Mouse (Mus musculus): ENCODE data around the gene Evc2. TPM values are rescaled to one million over a fixed set of nuclear protein-coding genes. Genes with fewer than 3 reads are reported as not detected.

Gene Evc2
- polyA plus RNA-seq, 1 experiment from 2014 or later, result 1.8 TPM

DNA sequence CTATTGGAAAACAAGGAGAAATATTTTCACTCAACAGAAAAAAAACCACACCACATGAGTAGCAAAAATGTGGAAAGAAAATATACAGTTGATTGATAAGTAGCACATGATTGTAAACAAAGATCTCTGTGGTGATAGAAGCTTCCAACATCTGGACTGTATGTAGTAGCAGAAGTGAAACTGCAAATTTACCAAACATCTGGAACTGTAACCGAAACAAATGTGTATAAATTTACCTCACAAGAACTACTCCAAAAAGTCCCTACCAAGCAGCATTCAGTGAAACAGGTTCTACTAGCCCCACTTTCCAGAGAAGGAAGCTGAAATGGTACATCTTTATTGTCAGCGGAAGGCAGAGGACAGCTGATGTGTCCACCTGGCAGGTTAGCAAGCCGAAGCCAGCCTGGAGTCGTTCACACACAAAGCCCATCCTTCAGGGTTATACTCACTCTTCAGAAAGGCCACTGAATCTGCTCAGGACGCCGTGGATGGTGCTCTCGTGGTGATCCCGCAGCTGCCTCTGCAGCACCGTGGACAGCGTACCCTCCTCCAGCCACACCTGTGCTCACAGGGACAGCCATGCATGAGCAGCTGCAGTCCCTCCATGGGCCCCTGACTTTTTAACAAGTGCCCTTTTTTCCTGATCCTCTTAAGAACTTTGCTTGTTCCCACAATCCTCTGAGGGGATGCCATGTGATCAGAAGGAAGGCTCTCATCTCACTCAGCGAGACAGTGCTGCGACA, 25.1 kb upstream of the Evc2 start:
- 84% methylated on average over 12 of the region's 12 CpGs for WGBS
- Histone ChIP-seq H3K36me3 (ENCODE audit: control insufficient read depth, insufficient read depth) (no peaks in the 10 kb centered on the region; the same call in 1 of the 2 replicates), H3K4me1 (replicated peaks; ENCODE audit: control insufficient read depth, insufficient read depth, low read length) (no peaks in the 10 kb centered on the region), H3K9ac (ENCODE audit: low read depth, low read length) (no peak overlapping the region), H3K9me3 (ENCODE audit: control insufficient read depth) (no peaks in the 10 kb centered on the region), H3K4me3 (ENCODE audit: low read depth, low read length) (no peak overlapping the region), H3K4me2 (replicated peaks; ENCODE audit: low read depth) (no peak overlapping the region), H3K27me3 (replicated peaks; ENCODE audit: control insufficient read depth, insufficient read depth, low read length) (no peaks in the 10 kb centered on the region), H3K27ac (ENCODE audit: low read depth, low read length) (no peak overlapping the region)
- ATAC-seq, result no peak
- no peak for TF ChIP-seq CTCF (IDR thresholded peaks at IDR 0.05; ENCODE audit: low read depth)

DNA sequence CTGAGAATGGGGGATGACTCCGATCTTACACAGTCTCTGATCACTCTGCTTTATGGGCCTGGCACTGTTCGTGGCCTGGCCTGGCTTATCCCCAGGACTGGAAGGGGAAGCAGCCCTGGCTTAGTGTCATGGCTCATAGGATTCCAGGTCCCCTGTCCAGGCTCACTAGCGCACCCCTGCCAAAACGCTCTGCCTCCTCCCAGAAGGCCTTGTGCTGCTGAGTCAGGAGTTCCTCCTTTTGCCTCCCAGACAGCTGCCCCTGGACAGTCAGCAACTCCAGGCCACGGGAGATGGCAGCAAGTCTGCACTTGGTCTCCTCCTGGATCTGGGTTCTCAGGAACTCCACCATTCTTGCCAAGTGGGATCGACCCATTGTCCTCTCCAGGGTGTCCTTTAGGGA, 19.6 kb upstream of the Evc2 start:
- Histone ChIP-seq H3K4me3 (ENCODE audit: low read depth, low read length) (no peak overlapping the region), H3K9ac (ENCODE audit: low read depth, low read length) (no peak overlapping the region), H3K4me1 (replicated peaks; ENCODE audit: control insufficient read depth, insufficient read depth, low read length) (no peaks in the 10 kb centered on the region), H3K27me3 (replicated peaks; ENCODE audit: control insufficient read depth, insufficient read depth, low read length) (no peaks in the 10 kb centered on the region), H3K36me3 (ENCODE audit: control insufficient read depth, insufficient read depth) (no peaks in the 10 kb centered on the region; the same call in 1 of the 2 replicates), H3K4me2 (replicated peaks; ENCODE audit: low read depth) (no peak overlapping the region), H3K9me3 (ENCODE audit: control insufficient read depth) (no peaks in the 10 kb centered on the region), H3K27ac (ENCODE audit: low read depth, low read length) (no peak overlapping the region)
- 80% methylated on average over 6 of the region's 6 CpGs for WGBS
- no peak for TF ChIP-seq CTCF (IDR thresholded peaks at IDR 0.05; ENCODE audit: low read depth)
- no peak for ATAC-seq

DNA sequence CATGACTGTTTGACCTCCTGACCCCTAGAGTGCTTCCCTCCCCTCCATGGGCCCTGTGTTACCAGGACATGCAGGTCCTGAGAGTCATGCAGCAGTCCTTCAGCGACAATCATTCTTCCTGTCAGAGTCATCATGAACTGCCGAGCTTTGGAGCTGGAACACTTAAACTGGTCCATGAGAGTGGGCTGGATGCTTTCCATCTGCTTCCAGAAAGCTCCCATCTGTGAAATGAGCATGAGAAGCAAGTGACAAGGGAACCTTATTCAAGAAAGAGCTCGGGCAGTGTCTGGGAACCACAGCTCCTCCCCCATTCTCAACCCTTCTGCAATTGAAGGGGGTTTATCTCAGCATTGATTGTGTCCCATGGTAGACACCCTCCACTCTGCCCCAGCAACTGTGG, 18.1 kb upstream of the Evc2 start:
- no peak for ATAC-seq
- H3K4me1 ChIP-seq (replicated peaks; ENCODE audit: control insufficient read depth, insufficient read depth, low read length), result no peaks in the 10 kb centered on the region
- H3K36me3 ChIP-seq (ENCODE audit: control insufficient read depth, insufficient read depth), result no peaks in the 10 kb centered on the region
- H3K4me3 ChIP-seq (ENCODE audit: low read depth, low read length), result no peak overlapping the region
- 61% methylated on average over 3 of the region's 3 CpGs for WGBS
- H3K9ac ChIP-seq (ENCODE audit: low read depth, low read length), result no peak overlapping the region
- H3K9me3 ChIP-seq (ENCODE audit: control insufficient read depth), result no peaks in the 10 kb centered on the region
- H3K4me2 ChIP-seq (replicated peaks; ENCODE audit: low read depth), result no peak overlapping the region
- no peak overlapping the region for H3K27ac ChIP-seq (ENCODE audit: low read depth, low read length)
- no peak for TF ChIP-seq CTCF (IDR thresholded peaks at IDR 0.05; ENCODE audit: low read depth)
- no peaks in the 10 kb centered on the region for H3K27me3 ChIP-seq (replicated peaks; ENCODE audit: control insufficient read depth, insufficient read depth, low read length)

DNA sequence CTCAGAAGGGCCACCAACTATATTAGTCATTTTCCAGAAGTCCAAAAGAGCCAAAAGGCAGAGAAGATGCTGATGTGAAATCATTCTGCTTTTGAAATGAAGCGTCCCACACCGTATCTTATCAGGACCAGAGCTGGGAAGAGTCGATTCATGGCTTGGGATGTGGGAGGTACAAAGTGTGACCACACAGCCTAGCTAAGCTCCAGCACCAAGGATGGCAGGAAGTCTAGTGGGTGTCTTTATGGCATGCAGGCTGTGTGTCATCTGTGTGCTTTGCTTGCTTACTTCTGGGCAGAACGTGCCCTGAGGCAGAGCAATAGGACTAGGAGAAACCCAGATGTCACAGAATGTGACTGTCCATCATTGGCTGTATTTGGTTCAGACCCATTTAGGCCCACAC, 17.5 kb upstream of the Evc2 start:
- no peak for ATAC-seq
- Histone ChIP-seq H3K4me3 (ENCODE audit: low read depth, low read length) (no peak overlapping the region), H3K4me2 (replicated peaks; ENCODE audit: low read depth) (no peak overlapping the region), H3K4me1 (replicated peaks; ENCODE audit: control insufficient read depth, insufficient read depth, low read length) (no peaks in the 10 kb centered on the region), H3K36me3 (ENCODE audit: control insufficient read depth, insufficient read depth) (no peaks in the 10 kb centered on the region), H3K9me3 (ENCODE audit: control insufficient read depth) (no peaks in the 10 kb centered on the region), H3K27ac (ENCODE audit: low read depth, low read length) (no peak overlapping the region), H3K9ac (ENCODE audit: low read depth, low read length) (no peak overlapping the region), H3K27me3 (replicated peaks; ENCODE audit: control insufficient read depth, insufficient read depth, low read length) (no peaks in the 10 kb centered on the region)
- TF ChIP-seq CTCF (IDR thresholded peaks at IDR 0.05; ENCODE audit: low read depth), result no peak
- 85% methylated on average over 4 of the region's 4 CpGs for WGBS

DNA sequence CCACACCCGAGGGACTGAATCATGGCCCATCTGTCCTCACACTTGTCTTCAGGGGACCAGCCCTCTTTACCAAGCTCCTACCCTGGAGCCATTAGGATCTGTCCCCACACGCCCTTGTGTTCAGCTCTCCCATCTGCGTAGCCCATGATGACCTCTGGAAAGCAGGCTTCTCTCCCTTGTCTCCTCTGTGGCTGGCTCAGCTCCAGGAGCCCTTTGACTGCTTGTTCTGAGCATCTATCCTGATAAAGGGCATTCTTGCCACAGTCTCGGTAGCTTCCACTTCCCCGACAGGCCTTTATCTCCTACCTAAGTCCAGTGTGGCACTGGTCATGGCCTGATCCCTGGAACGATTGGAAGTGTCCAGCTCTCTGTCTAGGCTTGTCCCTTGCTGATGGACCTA, 11.6 kb upstream of the Evc2 start:
- WGBS, result 85% methylated on average over 6 of the region's 6 CpGs
- H3K9me3 ChIP-seq (ENCODE audit: control insufficient read depth), result no peaks in the 10 kb centered on the region
- no peak overlapping the region for H3K4me3 ChIP-seq (ENCODE audit: low read depth, low read length)
- H3K9ac ChIP-seq (ENCODE audit: low read depth, low read length), result no peak overlapping the region
- TF ChIP-seq CTCF (IDR thresholded peaks at IDR 0.05; ENCODE audit: low read depth), result no peak
- H3K27me3 ChIP-seq (replicated peaks; ENCODE audit: control insufficient read depth, insufficient read depth, low read length), result no peaks in the 10 kb centered on the region
- H3K4me2 ChIP-seq (replicated peaks; ENCODE audit: low read depth), result no peak overlapping the region
- ATAC-seq, result no peak
- no peaks in the 10 kb centered on the region for H3K4me1 ChIP-seq (replicated peaks; ENCODE audit: control insufficient read depth, insufficient read depth, low read length)
- no peaks in the 10 kb centered on the region for H3K36me3 ChIP-seq (ENCODE audit: control insufficient read depth, insufficient read depth)
- H3K27ac ChIP-seq (ENCODE audit: low read depth, low read length), result no peak overlapping the region

DNA sequence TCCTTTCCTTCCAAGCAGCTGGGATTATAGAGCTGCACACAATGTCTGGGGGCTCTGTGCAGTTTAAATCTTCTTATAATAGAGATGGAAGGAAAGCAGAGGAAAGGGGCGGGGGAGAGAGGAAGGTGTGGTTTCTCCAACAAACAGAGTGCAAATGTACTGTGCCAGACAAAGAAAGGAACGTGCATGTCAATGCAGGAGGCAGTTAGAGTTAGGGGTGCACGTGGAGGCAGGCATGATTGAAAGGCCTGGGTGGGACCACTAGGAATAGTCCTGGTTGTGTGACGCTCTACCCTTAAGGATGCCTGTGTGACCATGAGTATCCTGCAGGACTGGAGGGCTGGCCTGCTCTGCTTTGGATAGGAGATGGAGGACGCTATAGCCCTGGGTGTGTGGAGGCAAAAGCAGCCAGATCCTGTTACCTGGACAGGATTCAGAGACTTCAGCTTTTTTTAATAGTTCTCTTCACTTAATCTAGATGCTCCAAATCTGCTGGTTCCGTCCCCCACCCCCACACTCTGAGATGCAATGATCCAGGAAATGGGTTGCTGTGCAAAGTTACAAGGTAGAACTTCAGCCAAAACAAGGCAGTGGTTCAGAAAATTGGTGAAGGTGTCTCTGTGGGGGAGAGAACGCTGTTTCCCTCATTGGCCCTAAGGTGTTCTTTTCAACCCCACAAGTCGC, 7.7 kb upstream of the Evc2 start:
- H3K27me3 ChIP-seq (replicated peaks; ENCODE audit: control insufficient read depth, insufficient read depth, low read length), result 0 out of 2 replicates have a peak, but pooled peaks cover 2% of the 10 kb centered on the region
- H3K27ac ChIP-seq (ENCODE audit: low read depth, low read length), result no peak overlapping the region
- ATAC-seq, result no peak
- H3K9me3 ChIP-seq (ENCODE audit: control insufficient read depth), result no peaks in the 10 kb centered on the region
- WGBS, result 77% methylated on average over 8 of the region's 8 CpGs
- H3K4me3 ChIP-seq (ENCODE audit: low read depth, low read length), result no peak overlapping the region
- H3K9ac ChIP-seq (ENCODE audit: low read depth, low read length), result no peak overlapping the region
- no peaks in the 10 kb centered on the region for H3K36me3 ChIP-seq (ENCODE audit: control insufficient read depth, insufficient read depth)
- H3K4me2 ChIP-seq (replicated peaks; ENCODE audit: low read depth), result no peak overlapping the region
- H3K4me1 ChIP-seq (replicated peaks; ENCODE audit: control insufficient read depth, insufficient read depth, low read length), result no peaks in the 10 kb centered on the region
- no peak for TF ChIP-seq CTCF (IDR thresholded peaks at IDR 0.05; ENCODE audit: low read depth)

Data from intestine, postnatal 0 days (tissue).